Mouse (Mus musculus) Muller cell, postnatal 12 days (primary cell): ENCODE data around the gene Gm10801.
"Not testable (repeated sequence)": the region's sequence is repeated elsewhere in the genome, so short reads cannot be mapped to it uniquely, and the experiment has no call there.

Source experiments
- DNase-seq: peaks from one replicate; pipeline ENCODE4 v3.0.0-alpha.2; 2015; ENCODE audit errors: inconsistent ontology term

Gm10801 gene

GRCm38 (mm10) chr2:98661937-98662336, at the start of gene Gm10801:
Gene Gm10801, plus strand, starts transcription at chr2:98662237.
- DNase-seq, result not testable (repeated sequence)

GRCm38 (mm10) chr2:98667201-98667600, 5.2 kb downstream of the Gm10801 start, which contains the start of gene Gm10800:
Gene Gm10800, minus strand, starts transcription at chr2:98667301.
- not testable (repeated sequence) for DNase-seq

GRCm38 (mm10) chr2:98697533-98697932, 35.5 kb downstream of the Gm10801 start:
- no peak for DNase-seq
